Mouse (Mus musculus) left cerebral cortex, postnatal 4 days (tissue): ENCODE measurements around the gene Olfr95. TPM values are rescaled to one million over a fixed set of nuclear protein-coding genes. Genes with fewer than 3 reads are reported as not detected.

Experiments used
- total RNA-seq, 2 experiments: library from RNA; stranded (reverse); gene quantifications; 2 replicates each; pipeline ENCODE4 v1.2.3; 2021

Gene Olfr95
- total RNA-seq, 2 experiments from 2014 or later: not detected

Other genes starting within 250 kb of the Olfr95 start
- gene 2410137M14Rik, start 231.9 kb downstream of the Olfr95 start, total RNA-seq: 1 to 10 TPM in 1 of 2 experiments, not detected in 1; 1.1 TPM
- 1 to 10 TPM; 6.0 to 6.5 TPM for gene H2-M5, start 223.6 kb downstream of the Olfr95 start, total RNA-seq
- 100 to 1,000 TPM; 218 to 227 TPM for gene Zfp57, start 212.0 kb downstream of the Olfr95 start, total RNA-seq
- gene Mog, start 189.7 kb downstream of the Olfr95 start, total RNA-seq: under 1 TPM in 1 of 2 experiments, not detected in 1; 0.20 TPM
- gene Gabbr1, start 167.2 kb downstream of the Olfr95 start, total RNA-seq: 100 to 1,000 TPM; 430 to 482 TPM
- gene Olfr90, start 124.6 kb downstream of the Olfr95 start, total RNA-seq: not detected
- gene Olfr91, start 114.8 kb downstream of the Olfr95 start, total RNA-seq: not detected
- not detected for gene Olfr92, start 93.0 kb downstream of the Olfr95 start, total RNA-seq
- not detected for gene Olfr93, start 51.6 kb downstream of the Olfr95 start, total RNA-seq
- gene Ubd, start 19.2 kb downstream of the Olfr95 start, total RNA-seq: not detected
- gene Olfr94, start 12.1 kb downstream of the Olfr95 start, total RNA-seq: not detected
- gene Olfr96, start 7.0 kb upstream of the Olfr95 start, total RNA-seq: not detected
- not detected for gene Olfr97, start 24.2 kb upstream of the Olfr95 start, total RNA-seq
- not detected for gene Olfr98, start 50.6 kb upstream of the Olfr95 start, total RNA-seq
- 1 to 10 TPM; 1.6 to 1.7 TPM for gene H2-M3, start 57.1 kb upstream of the Olfr95 start, total RNA-seq
- not detected for gene Olfr99, start 70.3 kb upstream of the Olfr95 start, total RNA-seq
- gene Olfr101, start 91.2 kb upstream of the Olfr95 start, total RNA-seq: not detected
- not detected for gene Olfr102, start 103.9 kb upstream of the Olfr95 start, total RNA-seq
- gene Olfr103, start 126.6 kb upstream of the Olfr95 start, total RNA-seq: not detected
- gene Olfr104-ps, start 146.5 kb upstream of the Olfr95 start, total RNA-seq: not detected
- not detected for gene Olfr105-ps, start 165.9 kb upstream of the Olfr95 start, total RNA-seq
- gene Olfr106-ps, start 177.3 kb upstream of the Olfr95 start, total RNA-seq: not detected
- gene Olfr107, start 186.1 kb upstream of the Olfr95 start, total RNA-seq: not detected
- not detected for gene Olfr108, start 232.4 kb upstream of the Olfr95 start, total RNA-seq
- not detected for gene Olfr109, start 245.8 kb upstream of the Olfr95 start, total RNA-seq